Mouse (Mus musculus): ENCODE data around the gene BC048671.

GRCm38 (mm10) chr6:90348500-90348899 lies 47.5 kb downstream of the BC048671 start:
- TF ChIP-seq CTCF (conservative IDR thresholded peaks at IDR 0.05; ENCODE audit: low read length): no peak
- TF ChIP-seq POU5F1 (IDR thresholded peaks at IDR 0.05; ENCODE audit: borderline replicate concordance, low read length): no peak
- no peak for TF ChIP-seq NANOG (IDR thresholded peaks at IDR 0.05; ENCODE audit: borderline replicate concordance, low read length)
